Mouse (Mus musculus): ENCODE measurements around the gene Tspyl1.
"Not testable (repeated sequence)": the region's sequence is repeated elsewhere in the genome, so short reads cannot be mapped to it uniquely, and the experiment has no call there.

Tspyl1 gene

DNA sequence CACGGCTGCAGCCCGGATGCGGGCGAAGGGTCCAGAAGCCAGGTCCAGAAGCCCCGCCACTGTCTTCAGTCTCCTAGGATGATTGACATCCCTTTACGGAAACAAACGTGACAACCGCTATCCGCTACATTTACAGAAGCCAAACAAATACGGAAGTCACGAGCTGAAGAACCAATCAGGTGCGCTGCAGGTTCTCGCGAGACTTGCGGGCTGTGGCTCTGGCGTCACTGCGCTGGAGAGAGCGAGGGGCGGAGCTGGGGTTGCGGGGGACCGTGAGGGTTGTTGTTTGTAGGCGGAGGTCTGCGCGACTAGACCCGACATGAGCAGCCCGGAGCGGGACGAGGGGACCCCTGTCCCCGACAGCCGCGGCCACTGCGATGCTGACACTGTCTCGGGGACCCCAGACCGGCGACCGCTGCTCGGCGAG lies at the start of gene Tspyl1:
Gene Tspyl1 (plus strand): TSS at position 229 of the 427 bp plus-strand sequence.
- DNase-seq (ENCODE audit: low spot score): peak; percentile 100

DNA sequence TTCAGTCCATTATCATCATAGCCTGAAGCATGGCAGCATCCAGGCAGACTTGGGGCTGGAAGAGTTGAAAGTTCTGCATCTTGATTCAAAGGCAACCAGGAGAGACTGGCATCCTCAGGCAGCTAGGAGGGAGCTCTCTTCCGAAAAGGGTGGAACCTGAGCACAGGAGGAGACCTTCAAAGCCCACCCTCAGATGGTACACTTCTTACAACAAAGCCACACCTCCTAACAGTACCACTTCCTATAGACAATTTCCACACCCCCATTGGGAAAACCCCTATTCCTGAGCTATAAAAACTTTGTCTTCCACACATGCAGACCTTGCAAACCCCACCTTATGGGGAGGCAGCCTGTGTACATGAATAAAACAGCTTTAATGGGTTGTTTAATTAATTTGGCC lies 48.6 kb upstream of the Tspyl1 start:
- no peak for DNase-seq (ENCODE audit: low spot score)

DNA sequence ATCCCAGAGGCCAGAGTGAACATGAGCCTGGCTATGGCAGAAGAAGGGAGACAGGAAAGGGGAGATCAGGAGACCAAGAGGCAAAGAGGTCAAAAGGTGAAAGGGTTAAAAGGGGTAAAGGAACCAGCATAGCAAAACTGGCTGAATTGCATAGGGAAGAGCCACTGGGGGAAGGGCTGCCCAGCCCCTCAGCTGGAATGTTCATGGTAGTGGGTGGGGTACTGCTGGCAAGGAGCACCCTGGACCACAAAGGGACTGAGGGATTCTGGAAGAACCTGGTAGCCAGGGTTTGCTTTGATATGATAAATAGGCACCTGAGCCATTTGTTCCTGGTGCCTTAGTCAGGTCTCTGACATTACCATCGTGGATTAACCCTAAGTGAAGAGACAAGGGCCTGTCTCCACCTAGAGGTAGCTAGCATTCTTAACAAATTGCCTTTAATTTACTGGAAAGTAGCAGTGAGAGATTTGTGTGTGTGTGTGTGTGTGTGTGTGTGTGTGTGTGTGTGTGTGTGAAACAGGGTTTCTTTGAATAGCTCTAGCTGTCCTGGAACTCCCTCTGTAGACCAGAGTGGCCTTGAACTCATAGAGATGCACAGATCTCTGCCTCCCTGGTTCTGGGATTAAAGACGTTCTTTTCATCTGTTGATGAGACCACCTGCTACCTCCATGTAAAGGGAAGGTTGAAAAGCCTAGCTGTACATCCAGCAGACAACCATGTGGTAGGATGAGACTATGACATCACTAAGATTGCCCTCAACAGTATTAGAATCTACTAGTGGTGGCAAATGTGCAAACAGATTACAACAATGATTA lies 47.9 kb upstream of the Tspyl1 start:
- DNase-seq (ENCODE audit: low spot score): peak; percentile 23

DNA sequence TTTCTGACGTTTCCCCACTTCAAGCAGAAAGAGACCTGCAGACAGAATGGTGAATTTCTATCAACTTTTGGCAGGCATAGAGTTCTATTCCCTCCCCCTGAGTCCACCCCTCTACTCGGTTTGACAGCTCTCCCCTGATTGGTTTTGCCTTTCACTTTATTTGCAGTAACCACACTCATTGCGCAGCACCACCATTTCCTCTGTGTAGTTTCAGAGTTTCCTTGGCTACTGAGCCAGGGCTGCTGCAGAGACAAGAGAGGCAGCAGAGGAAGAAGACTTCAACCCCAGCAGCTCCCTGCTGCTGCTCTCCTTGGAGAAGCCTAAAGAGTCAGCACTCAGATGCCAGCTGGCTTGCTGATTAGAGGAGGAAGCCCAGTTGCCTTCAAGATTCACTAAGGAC lies 46.6 kb upstream of the Tspyl1 start:
- no peak for DNase-seq (ENCODE audit: low spot score)

DNA sequence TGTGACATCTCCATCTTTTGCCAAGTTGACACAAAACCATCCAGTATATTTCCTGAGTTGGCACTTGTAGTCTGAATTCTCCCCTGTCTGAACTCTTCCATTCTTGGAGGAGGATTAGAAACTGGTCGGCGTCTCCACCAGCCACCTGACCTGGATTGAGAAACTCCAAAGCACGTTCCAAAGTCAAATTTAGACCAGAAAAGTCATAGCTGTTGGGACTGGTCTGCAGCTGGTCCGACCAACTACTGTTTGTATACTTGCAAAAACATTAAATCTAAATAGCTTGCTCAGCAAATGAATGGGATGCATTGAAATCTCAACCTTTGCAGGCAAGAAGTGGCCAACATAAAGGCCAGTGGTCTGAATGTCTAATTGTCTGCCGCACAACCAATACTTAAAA lies 45.4 kb upstream of the Tspyl1 start:
- no peak for DNase-seq (ENCODE audit: low spot score)

DNA sequence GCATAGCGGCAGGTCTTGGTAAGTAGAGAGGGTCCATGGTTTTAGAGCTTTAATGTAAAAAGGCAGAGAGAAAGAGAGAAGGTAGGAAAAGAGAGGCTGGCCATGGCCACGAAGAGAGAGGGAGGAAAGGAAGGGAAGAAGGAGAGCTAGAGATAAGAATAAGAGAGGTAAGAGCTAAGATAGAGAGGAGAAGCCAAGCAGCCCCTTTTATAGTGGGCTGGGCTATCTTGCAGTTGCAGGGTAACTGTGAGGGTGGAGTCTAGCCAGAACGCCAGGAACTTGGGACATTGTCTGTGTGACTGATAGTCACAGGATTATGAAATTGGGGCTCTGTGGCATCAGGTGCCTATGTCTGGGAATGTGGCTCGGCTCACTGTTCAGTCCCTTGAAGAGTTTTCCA lies 43.5 kb upstream of the Tspyl1 start:
- DNase-seq (ENCODE audit: low spot score): no peak

DNA sequence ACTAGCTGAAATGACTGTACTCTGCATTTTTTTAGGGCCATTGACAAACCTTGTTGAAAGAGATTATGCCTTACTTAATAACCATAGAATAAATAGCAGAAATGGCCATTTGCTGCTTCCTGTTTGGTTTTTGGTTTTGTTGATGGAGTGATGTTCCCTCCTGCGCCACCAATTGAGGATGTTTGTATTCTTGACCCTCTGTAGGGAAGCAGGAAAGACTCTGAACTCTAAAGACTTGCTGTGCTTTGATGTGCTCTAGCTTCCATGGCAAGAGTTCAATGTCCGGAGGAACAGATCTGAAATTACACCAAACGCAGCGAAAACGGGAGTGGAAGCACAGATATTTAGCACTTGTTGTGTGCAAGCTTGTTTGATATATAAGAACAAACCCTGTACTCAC lies 37.2 kb upstream of the Tspyl1 start:
- no peak for DNase-seq (ENCODE audit: low spot score)

DNA sequence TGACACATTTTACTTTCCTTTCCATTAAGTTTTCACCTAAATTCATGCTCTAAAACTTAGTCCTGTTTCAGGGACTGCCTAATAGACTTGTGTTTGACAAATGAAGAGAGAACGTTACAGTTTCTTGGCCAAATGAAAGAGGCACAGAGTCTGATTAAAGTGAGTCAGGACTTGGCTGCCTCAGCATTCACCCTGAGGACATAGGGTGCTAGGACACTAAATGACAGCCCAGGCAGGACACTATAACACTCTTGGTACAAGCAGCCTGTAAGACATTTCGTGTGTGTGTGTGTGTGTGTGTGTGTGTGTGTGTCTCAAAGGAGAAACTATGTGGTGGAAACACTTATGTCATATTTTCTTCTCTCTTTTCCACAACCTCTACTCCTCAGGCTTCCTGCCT lies 35.9 kb upstream of the Tspyl1 start:
- no peak for DNase-seq (ENCODE audit: low spot score)

DNA sequence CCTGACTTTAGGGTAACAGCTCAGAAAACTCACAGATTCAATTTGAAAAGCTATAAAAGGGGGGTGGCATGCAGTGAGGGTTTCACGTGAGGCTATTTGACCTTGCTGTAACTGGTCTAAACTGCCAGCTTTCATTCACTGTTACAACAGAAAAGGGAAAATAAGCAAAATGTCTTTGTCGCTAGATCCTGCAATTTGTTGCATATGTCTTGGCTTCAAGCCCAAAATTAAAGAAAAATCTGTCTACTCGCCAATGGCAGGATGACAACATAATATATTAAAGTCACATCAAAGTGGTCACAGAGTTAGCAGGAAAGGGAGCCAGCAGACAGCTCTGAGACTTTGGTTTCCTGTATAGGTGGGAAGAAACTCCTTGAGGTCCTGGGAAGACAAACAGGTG lies 34.2 kb upstream of the Tspyl1 start:
- DNase-seq (ENCODE audit: low spot score): no peak

DNA sequence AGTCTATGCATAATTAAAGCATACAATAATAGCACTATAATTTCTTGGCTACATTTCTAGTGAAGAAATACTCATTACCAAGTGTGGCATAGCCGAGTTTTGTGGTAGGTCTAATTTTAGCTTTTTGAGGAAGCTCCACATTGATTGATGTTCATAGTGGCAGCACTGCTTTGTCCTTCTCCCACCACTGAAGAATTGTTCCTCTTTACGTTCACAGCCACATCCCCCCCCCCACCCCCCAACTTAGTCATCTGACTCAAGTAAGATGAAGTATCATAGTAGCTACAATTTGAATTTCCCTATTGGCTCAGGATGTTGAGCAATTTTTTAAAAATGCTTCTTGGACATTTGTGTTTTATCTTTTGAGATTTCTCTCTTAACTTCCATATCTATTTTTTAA lies 32.4 kb upstream of the Tspyl1 start:
- no peak for DNase-seq (ENCODE audit: low spot score)

DNA sequence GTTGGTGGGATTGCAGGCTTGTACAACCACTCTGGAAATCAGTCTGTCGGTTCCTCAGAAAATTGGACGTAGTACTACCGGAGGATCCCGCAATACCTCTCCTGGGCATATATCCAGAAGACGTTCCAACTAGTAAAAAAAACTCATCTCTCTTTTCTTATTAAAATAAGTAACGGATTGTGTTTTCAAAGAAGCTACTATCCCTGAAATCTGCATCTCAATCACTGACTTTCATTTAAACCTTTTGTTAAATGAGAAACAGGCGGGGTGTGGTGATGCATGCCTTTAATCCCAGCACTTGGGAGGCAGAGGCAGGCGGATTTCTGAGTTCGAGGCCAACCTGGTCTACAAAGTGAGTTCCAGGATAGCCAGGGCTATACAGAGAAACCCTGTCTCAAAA lies 29.2 kb upstream of the Tspyl1 start:
- not testable (repeated sequence) for DNase-seq (ENCODE audit: low spot score)

DNA sequence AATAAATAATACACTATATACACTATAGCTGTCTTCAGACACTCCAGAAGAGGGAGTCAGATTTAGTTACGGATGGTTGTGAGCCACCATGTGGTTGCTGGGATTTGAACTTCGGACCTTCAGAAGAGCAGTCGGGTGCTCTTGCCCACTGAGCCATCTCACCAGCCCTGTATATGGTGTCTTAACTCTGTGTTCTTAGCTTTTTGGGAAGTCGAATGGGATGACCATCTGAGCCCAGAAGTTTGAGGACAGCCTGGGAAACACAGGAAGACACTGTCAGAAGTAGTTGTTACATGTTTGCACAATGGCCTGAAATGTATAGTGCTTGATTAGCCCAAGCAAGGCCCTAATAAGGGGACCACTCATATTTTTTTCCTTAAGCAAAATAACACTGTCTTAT lies 16.9 kb upstream of the Tspyl1 start:
- no peak for DNase-seq (ENCODE audit: low spot score)

DNA sequence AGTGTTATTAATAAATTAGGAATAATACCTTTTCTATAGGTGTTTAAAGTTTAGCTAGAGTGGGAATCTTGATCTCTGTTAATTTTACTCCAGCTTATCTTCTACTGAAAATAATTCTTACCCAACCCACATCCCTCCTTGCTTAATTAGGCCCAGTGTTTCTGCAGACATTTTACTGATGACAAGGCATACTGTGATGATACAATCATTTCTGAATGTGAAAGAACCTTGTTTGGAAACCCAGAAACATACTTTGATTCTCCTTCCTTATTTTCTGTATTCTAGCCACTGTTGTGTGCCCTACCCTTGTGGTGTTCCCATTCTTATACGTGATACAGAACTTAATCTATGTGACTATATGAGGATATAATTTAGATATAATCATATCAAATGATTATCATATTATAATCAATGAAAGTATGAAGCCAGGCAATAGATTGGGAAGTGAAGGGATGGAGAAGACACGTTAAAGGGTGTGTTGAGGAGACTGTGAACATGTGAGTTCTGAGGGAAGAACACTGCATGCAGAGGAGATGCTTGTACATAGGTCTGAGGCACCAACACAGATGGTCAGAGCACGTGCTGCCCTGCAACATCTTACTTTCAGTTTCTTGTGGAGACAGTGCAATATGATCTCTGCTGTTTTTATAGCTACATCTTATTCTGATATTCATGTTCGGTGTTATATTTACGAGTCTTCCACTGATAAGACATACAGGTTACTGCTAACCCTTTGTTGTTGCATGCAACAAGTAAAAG lies 14.5 kb upstream of the Tspyl1 start:
- DNase-seq (ENCODE audit: low spot score): no peak

DNA sequence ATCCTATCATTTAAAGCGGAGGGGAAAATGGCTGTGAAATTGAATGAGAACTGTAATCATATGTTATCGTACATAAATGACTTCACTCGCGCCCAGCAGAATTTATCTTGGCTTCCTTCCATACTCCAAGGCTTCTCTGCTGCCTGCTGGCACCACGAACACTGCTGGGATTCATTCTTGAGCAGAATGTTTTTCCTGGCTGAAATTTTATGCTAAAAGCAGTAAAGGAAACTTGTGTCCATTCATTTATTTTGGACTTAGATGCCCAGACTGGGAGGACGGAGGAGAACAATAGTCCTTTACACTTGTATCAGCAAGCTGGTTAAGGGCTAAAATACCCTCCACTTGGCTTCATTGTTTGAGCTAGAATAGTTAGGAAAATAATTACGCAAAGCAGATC lies 10.3 kb upstream of the Tspyl1 start:
- DNase-seq (ENCODE audit: low spot score): peak; percentile 63

DNA sequence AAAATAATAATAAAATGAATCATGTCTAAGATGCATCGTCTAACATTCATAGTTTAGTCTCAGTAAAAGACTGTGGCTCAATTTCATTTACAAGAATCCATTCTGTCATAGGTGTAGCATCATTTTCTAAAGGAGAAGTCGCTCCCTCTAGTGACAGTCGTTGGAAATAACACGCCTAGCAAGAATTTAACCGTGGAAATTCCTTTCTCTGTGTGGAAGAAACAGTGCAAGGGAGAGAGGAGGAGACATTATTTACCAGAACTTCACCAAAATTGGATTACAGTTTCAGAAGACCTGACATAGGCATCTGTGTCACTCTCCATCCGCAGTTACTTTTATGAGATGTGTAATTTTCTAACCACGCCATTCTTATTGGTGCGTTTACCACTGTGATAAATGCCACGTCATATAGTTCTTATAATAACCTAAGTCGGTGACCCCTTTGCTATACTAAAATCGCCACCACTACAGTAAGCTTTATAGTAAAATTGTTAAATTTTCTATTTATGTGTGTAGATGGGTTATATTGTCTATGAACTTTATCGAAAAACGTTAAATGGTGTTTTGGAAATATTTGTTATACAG lies 1.3 kb upstream of the Tspyl1 start:
- DNase-seq (ENCODE audit: low spot score): peak; percentile 92

DNA sequence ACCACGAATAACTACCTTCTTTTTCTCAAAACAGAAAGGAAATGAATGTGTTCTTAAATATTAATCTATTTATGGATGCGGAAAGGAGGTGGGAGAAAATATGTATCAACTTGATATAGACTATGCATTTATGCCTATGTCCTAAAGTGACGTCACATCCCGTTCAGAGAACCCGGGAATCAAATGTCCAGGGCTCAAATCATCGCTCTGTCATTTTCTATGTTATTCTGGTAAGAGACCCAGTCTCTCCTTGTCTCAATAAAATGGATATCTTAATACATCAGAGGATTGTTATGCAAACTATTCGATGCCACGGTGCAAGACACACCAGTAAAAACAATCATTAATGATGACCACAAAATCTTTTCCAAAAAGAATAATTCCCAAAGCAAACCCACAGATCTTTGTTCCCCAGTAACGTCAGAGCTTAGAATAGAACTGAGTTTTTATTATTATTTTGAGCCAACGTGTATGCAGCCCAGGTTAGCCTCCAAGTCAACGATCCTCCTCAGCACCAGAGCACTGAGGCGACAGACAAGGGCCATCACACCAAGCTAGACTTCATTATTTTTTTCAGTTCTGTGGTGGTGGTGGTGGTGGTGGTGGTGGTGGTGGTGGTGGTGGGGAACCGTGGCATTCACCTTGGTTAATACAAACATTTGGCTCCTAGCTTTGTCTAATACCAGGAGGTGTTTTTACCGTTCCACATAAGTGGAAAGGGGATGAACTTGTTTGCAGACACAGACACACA lies 604 bp upstream of the Tspyl1 start:
- DNase-seq (ENCODE audit: low spot score): peak; percentile 82

DNA sequence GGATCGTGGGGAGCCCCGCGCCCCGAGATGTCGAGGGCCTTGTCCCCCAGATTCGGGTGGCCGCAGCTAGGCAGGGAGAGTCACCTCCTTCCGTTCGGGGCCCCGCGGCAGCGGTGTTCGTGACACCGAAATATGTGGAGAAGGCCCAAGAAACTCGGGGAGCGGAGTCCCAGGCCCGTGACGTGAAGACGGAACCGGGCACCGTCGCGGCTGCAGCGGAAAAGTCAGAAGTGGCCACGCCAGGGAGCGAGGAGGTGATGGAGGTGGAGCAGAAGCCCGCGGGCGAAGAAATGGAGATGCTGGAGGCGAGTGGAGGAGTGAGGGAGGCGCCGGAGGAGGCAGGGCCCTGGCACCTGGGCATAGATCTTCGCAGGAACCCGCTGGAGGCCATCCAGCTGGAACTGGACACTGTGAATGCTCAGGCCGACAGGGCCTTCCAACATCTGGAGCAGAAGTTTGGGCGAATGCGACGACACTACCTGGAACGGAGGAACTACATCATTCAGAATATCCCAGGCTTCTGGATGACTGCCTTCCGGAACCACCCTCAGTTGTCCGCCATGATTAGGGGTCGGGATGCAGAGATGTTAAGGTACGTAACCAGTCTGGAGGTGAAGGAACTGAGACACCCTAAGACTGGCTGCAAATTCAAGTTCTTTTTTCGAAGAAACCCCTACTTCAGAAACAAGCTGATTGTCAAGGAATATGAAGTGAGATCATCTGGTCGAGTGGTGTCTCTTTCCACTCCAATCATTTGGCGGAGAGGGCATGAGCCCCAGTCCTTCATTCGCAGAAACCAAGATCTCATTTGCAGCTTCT lies 639 bp downstream of the Tspyl1 start:
- DNase-seq (ENCODE audit: low spot score): peak; percentile 76

DNA sequence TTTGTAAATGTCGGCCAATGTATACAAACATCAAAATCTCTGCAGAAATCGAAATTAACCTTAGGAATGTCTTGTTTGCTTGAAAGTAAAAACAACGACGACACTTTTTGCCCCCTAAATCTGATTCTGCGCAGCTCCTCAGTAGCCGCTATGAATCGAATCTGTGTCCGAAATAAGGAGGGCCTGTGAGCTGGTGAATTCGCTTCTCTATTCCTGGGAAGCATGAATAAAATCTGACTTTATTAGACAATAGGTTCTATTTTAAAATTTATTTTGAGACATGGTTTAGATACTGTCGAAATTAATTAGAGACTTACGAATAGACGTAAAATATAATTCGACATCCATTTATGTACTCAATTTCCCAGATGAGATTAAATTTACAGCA lies 14.9 kb downstream of the Tspyl1 start:
- no peak for DNase-seq (ENCODE audit: low spot score)

DNA sequence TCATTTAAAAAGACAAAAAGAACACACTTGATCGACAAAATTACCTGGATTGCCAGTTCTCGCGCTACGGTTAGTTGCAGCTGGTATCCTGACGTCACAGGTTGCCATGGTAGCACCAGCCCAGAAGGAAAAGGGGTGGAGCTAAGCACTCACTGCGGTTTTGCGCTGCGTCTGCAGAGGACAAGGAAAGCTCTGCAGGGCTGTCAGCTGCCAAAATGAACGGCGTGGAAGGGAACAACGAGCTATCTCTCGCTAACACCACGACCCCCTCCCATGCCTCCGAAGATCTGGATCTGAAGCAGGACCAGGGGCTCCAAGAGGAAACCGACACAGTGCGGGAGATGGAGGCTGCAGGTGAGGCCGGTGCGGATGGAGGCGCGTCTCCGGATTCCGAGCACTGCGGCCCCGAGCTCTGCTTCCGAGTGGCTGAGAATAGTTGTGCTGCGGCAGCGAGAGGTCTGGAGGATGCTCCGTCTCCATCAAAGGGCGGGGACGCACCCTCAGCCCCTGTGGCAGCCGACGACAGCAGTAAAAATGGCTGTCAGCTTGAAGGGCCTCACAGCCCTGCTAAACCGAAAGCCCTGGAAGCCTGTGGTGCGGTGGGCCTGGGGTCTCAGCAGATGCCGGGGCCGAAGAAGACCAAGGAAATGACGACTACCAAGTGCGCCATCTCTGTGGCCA lies 15.4 kb downstream of the Tspyl1 start, which contains the start of gene Tspyl4:
Gene Tspyl4 (plus strand): TSS at position 144 of the 681 bp plus-strand sequence.
- DNase-seq (ENCODE audit: low spot score): peak; percentile 99

DNA sequence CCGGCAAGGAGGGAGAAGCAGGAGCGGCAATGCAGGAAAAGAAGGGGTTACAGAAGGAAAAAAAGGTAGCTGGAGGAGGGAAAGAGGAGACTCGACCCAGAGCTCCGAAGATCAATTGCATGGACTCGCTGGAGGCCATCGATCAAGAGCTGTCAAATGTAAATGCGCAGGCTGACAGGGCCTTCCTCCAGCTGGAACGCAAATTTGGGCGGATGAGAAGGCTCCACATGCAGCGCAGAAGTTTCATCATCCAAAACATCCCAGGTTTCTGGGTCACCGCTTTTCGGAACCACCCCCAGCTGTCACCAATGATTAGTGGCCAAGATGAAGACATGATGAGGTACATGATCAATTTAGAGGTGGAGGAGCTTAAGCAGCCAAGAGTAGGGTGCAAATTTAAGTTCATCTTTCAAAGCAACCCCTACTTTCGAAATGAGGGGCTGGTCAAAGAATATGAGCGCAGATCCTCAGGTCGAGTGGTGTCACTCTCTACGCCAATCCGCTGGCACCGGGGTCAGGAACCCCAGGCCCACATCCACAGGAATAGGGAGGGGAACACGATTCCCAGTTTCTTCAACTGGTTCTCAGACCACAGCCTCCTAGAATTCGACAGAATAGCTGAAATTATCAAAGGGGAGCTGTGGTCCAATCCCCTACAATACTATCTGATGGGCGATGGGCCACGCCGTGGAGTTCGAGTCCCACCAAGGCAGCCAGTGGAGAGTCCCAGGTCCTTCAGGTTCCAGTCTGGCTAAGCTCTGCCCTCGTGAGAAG lies 16.2 kb downstream of the Tspyl1 start:
- DNase-seq (ENCODE audit: low spot score): peak; percentile 70

Measured in MN1 (cell line).